27 mouse cellular contexts compared by ENCODE assay signal in the genomic region with DNA sequence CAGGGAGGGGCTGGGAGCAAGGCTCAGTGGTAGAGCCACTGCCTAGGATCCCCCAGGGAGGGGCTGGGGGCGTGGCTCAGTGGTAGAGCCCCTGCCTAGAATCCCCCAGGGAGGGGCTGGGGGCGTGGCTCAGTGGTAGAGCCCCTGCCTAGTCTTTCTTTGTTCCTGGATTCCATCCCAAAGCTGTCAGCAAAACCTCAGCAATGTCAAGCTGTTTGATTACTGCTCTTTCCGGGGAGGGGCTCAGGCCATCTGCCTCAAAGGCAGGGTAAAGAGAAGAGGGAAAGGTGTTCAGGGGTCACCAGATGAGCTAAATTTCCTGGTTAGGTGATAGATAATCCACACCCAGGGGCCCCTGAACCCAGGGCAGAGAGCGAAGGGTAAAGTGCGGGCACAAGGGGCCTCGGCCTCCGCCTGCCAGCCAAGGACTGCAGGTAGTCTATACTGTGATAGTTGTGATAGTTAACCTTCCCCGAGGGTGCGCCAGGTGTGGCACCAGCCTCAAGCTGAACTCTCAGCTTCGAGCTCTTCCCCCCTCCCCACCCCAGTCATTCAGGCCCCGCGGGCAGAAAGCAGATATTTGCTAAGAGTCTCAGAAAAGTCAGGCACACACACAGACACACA. TPM values are rescaled to one million over a fixed set of nuclear protein-coding genes. Genes with fewer than 3 reads are reported as not detected.
DNase-seq lines count a peak whose midpoint lies in the region; ATAC-seq and TF ChIP-seq lines count a peak whose summit lies in the region.
"Had no signal": no experiment of that assay in that cellular context is flagged by ENCODE, and none has a peak within 500 bp of the region (broad histone marks: within the 10 kb centered on the region; RNA-seq: fewer than 3 reads in every experiment).

No protein-coding gene starts in this region.

- H3K27me3 ChIP-seq in forebrain, embryonic 10.5 days (ENCODE audit: poor library complexity, severe bottlenecking): peaks cover 23% of the 10 kb centered on the region
- H3K27me3 ChIP-seq in forebrain, embryonic 13.5 days: peaks cover 9% of the 10 kb centered on the region; the same call in 1 of the 2 replicates
- no peaks in the 10 kb centered on the region for H3K27me3 ChIP-seq in liver, embryonic 12.5 days (replicated peaks)
- no peaks in the 10 kb centered on the region for H3K27me3 ChIP-seq in liver, postnatal 0 days (ENCODE audit: insufficient read depth, low read length)
- H3K27me3 ChIP-seq: heart, embryonic 15.5 days; limb, embryonic 13.5 days had no signal

- no peak for DNase-seq in forebrain, embryonic 10.5 days (ENCODE audit: extremely low spot score, low spot score)
- DNase-seq in liver, postnatal 0 days: no peak
- peak; percentile 24 for DNase-seq in induced T-regulatory cell, adult 2 months (ENCODE audit: low read depth)
- peak; percentile 20 for DNase-seq in naive thymus-derived CD4-positive, alpha-beta T cell, adult 2 months (ENCODE audit: low read depth)
- DNase-seq in cerebellum, postnatal 25 days: no peak
- DNase-seq in layer of hippocampus, postnatal 14 days (ENCODE audit: low spot score in 2 of 2): no peak
- DNase-seq: adrenal gland, postnatal 10 days; cerebellum, adult 8-10 months; gastrocnemius, postnatal 14 days; heart, adult 2 months; heart, postnatal 4 days; kidney, adult 18-20 months; kidney, postnatal 10 days; layer of hippocampus, postnatal 36 days; lung, adult 18-20 months; lung, postnatal 10 days had no signal

- WGBS in forebrain, embryonic 10.5 days: 85% methylated on average over 12 of the region's 12 CpGs
- 76% methylated on average over 12 of the region's 12 CpGs for WGBS in forebrain, embryonic 13.5 days
- 59% methylated on average over 12 of the region's 12 CpGs for WGBS in liver, embryonic 12.5 days (ENCODE audit: insufficient replicate concordance)
- WGBS in liver, postnatal 0 days (ENCODE audit: insufficient replicate concordance): 69% methylated on average over 12 of the region's 12 CpGs

- no peak overlapping the region for H3K4me2 ChIP-seq in forebrain, embryonic 13.5 days
- H3K4me2 ChIP-seq in liver, embryonic 12.5 days: no peak overlapping the region
- H3K4me2 ChIP-seq in liver, postnatal 0 days (ENCODE audit: low read depth, low read length): no peak overlapping the region
- H3K4me2 ChIP-seq: heart, embryonic 15.5 days; limb, embryonic 13.5 days; neural tube, embryonic 15.5 days had no signal

- 0 out of 2 replicates have a peak, but pooled peaks cover 3% of the 10 kb centered on the region for H3K9me3 ChIP-seq in forebrain, embryonic 10.5 days
- H3K9me3 ChIP-seq in forebrain, embryonic 13.5 days (replicated peaks): no peaks in the 10 kb centered on the region
- no peaks in the 10 kb centered on the region for H3K9me3 ChIP-seq in liver, embryonic 12.5 days (replicated peaks)
- H3K9me3 ChIP-seq in liver, postnatal 0 days (ENCODE audit: low read length): no peaks in the 10 kb centered on the region
- H3K9me3 ChIP-seq: heart, embryonic 15.5 days; limb, embryonic 13.5 days; midbrain, embryonic 10.5 days; neural tube, embryonic 15.5 days had no signal

- no peak overlapping the region for H3K4me3 ChIP-seq in forebrain, embryonic 10.5 days
- H3K4me3 ChIP-seq in forebrain, embryonic 13.5 days: no peak overlapping the region
- no peak overlapping the region for H3K4me3 ChIP-seq in liver, embryonic 12.5 days
- no peak overlapping the region for H3K4me3 ChIP-seq in liver, postnatal 0 days (ENCODE audit: low read depth, low read length)
- H3K4me3 ChIP-seq: heart, adult 2 months; heart, embryonic 15.5 days; limb, embryonic 13.5 days; midbrain, embryonic 10.5 days; neural tube, embryonic 15.5 days had no signal

- H3K4me1 ChIP-seq in forebrain, embryonic 10.5 days: peaks cover 40% of the 10 kb centered on the region
- peaks cover 11% of the 10 kb centered on the region; the same call in 1 of the 2 replicates for H3K4me1 ChIP-seq in forebrain, embryonic 13.5 days
- H3K4me1 ChIP-seq in liver, embryonic 12.5 days: peaks cover 96% of the 10 kb centered on the region
- peaks cover 55% of the 10 kb centered on the region for H3K4me1 ChIP-seq in liver, postnatal 0 days (ENCODE audit: insufficient read depth)

- TF ChIP-seq CTCF in liver, postnatal 0 days (IDR thresholded peaks at IDR 0.05; ENCODE audit: low read depth): no peak

- H3K9ac ChIP-seq in forebrain, embryonic 13.5 days: no peak overlapping the region
- peak overlapping the region; percentile 43; the same call in 1 of the 2 replicates for H3K9ac ChIP-seq in liver, embryonic 12.5 days
- H3K9ac ChIP-seq in liver, postnatal 0 days (replicated peaks): no peak overlapping the region
- H3K9ac ChIP-seq: heart, embryonic 15.5 days; limb, embryonic 13.5 days; neural tube, embryonic 15.5 days had no signal

- no peak for ATAC-seq in forebrain, embryonic 13.5 days
- ATAC-seq in liver, embryonic 12.5 days: no peak
- no peak for ATAC-seq in liver, postnatal 0 days
- ATAC-seq: forebrain, embryonic 16.5 days; hindbrain, embryonic 16.5 days; midbrain, embryonic 16.5 days had no signal

- no peak for TF ChIP-seq EP300 in liver, postnatal 0 days (IDR thresholded peaks at IDR 0.05; ENCODE audit: low read depth)

- H3K27ac ChIP-seq in forebrain, embryonic 10.5 days: peak overlapping the region; percentile 16; the same call in 1 of the 2 replicates
- H3K27ac ChIP-seq in forebrain, embryonic 13.5 days: no peak overlapping the region
- peak overlapping the region; percentile 85 for H3K27ac ChIP-seq in liver, embryonic 12.5 days
- H3K27ac ChIP-seq in liver, postnatal 0 days (ENCODE audit: low read depth): no peak overlapping the region
- H3K27ac ChIP-seq: heart, adult 2 months; heart, embryonic 15.5 days; limb, embryonic 13.5 days; midbrain, embryonic 10.5 days; neural tube, embryonic 15.5 days; stomach, postnatal 0 days had no signal

- H3K36me3 ChIP-seq in forebrain, embryonic 10.5 days (replicated peaks): no peaks in the 10 kb centered on the region
- no peaks in the 10 kb centered on the region for H3K36me3 ChIP-seq in forebrain, embryonic 13.5 days (ENCODE audit: poor library complexity, severe bottlenecking)
- no peaks in the 10 kb centered on the region for H3K36me3 ChIP-seq in liver, embryonic 12.5 days
- no peaks in the 10 kb centered on the region for H3K36me3 ChIP-seq in liver, postnatal 0 days (replicated peaks; ENCODE audit: insufficient read depth, low read length)
- H3K36me3 ChIP-seq: heart, embryonic 15.5 days; limb, embryonic 13.5 days; midbrain, embryonic 10.5 days; neural tube, embryonic 15.5 days had no signal

RNA-seq across cellular contexts. Expression of a gene that starts 17.9 kb away (rescaled TPM):
- 12,867 and 12,868 TPM in 2 replicates for polyA plus RNA-seq in forebrain, embryonic 10.5 days (2016; fragmentation: Nextera tagmentation; extraction: Ambion mirVana)
- polyA plus RNA-seq in forebrain, embryonic 13.5 days (2015; fragmentation: Nextera tagmentation; extraction: Ambion mirVana): 15,903 and 18,325 TPM in 2 replicates
- 7,775 and 7,997 TPM in 2 replicates for polyA plus RNA-seq in liver, embryonic 12.5 days (2016; fragmentation: Nextera tagmentation; extraction: Ambion mirVana)
- polyA plus RNA-seq in liver, postnatal 0 days (2015; fragmentation: Nextera tagmentation; extraction: Ambion mirVana): 6,710 and 7,738 TPM in 2 replicates
- 1,000 to 10,000 TPM; 3,650 to 3,993 TPM for total RNA-seq in layer of hippocampus, postnatal 14 days (2021)

RNA-seq across cellular contexts. Expression of a gene that starts 29.2 kb away (rescaled TPM):
- polyA plus RNA-seq in forebrain, embryonic 10.5 days (2016; fragmentation: Nextera tagmentation; extraction: Ambion mirVana): 24.2 and 25.1 TPM in 2 replicates
- 30.7 and 35.1 TPM in 2 replicates for polyA plus RNA-seq in forebrain, embryonic 13.5 days (2015; fragmentation: Nextera tagmentation; extraction: Ambion mirVana)
- 5.8 and 6.1 TPM in 2 replicates for polyA plus RNA-seq in liver, embryonic 12.5 days (2016; fragmentation: Nextera tagmentation; extraction: Ambion mirVana)
- polyA plus RNA-seq in liver, postnatal 0 days (2015; fragmentation: Nextera tagmentation; extraction: Ambion mirVana): 1.8 and 3.2 TPM in 2 replicates
- 10 to 100 TPM; 43.1 to 46.7 TPM for total RNA-seq in layer of hippocampus, postnatal 14 days (2021)

RNA-seq across cellular contexts. Expression of a gene that starts 35.7 kb away (rescaled TPM):
- 676 and 689 TPM in 2 replicates for polyA plus RNA-seq in forebrain, embryonic 10.5 days (2016; fragmentation: Nextera tagmentation; extraction: Ambion mirVana)
- 521 and 522 TPM in 2 replicates for polyA plus RNA-seq in forebrain, embryonic 13.5 days (2015; fragmentation: Nextera tagmentation; extraction: Ambion mirVana)
- 69.1 and 69.4 TPM in 2 replicates for polyA plus RNA-seq in liver, embryonic 12.5 days (2016; fragmentation: Nextera tagmentation; extraction: Ambion mirVana)
- 6.9 and 7.3 TPM in 2 replicates for polyA plus RNA-seq in liver, postnatal 0 days (2015; fragmentation: Nextera tagmentation; extraction: Ambion mirVana)
- 100 to 1,000 TPM; 304 to 311 TPM for total RNA-seq in layer of hippocampus, postnatal 14 days (2021)
- total RNA-seq: MEL had no signal

Comparison
In these comparisons a context has a peak if more than half of its experiments do, and no peak if none do; other contexts are left out.
1. H3K27ac ChIP-seq: peak in forebrain, embryonic 10.5 days (single experiment) and liver, embryonic 12.5 days (single experiment); none in forebrain, embryonic 13.5 days (single experiment) and liver, postnatal 0 days (single experiment).
2. DNase-seq: peak in induced T-regulatory cell, adult 2 months (single experiment) and naive thymus-derived CD4-positive, alpha-beta T cell, adult 2 months (single experiment); none in forebrain, embryonic 10.5 days (single experiment), liver, postnatal 0 days (single experiment), cerebellum, postnatal 25 days (0 of 2) and layer of hippocampus, postnatal 14 days (0 of 2).